Mouse (Mus musculus): Measurements from ENCODE around the gene Cd200r4. TPM values are rescaled to one million over a fixed set of nuclear protein-coding genes. Genes with fewer than 3 reads are reported as not detected.
"Not testable (repeated sequence)": the region's sequence is repeated elsewhere in the genome, so short reads cannot be mapped to it uniquely, and the experiment has no call there.

The Cd200r4 gene
- total RNA-seq (2021), result not detected
- long read RNA-seq, experiment 1, result 0 reads
- long read RNA-seq, experiment 2, result 0 reads

GRCm38 (mm10) chr16:44811544-44811943 lies at the start of gene Cd200r4:
Cd200r4 (plus strand) TSS chr16:44811733.
- no peak for DNase-seq
- intact Hi-C loops (cut with DNase I), result loop anchor here (5.0 kb wide), 1 partner anchor 56 kb away; the partner anchor contains the start of gene Cd200r2

GRCm38 (mm10) chr16:44761811-44762210 lies 49.7 kb upstream of the Cd200r4 start:
- DNase-seq, result no peak
- intact Hi-C loops (cut with DNase I), result no loop called here

GRCm38 (mm10) chr16:44765555-44766319 lies 45.8 kb upstream of the Cd200r4 start, which contains the start of gene Cd200r1:
Cd200r1 (plus strand) TSS chr16:44765736.
- DNase-seq, result no peak
- intact Hi-C loops (cut with DNase I), result no loop called here

- intact Hi-C loops (cut with DNase I), result no loop called here
- no peak for DNase-seq
These were observed 45.1 kb upstream of the Cd200r4 start for GRCm38 (mm10) chr16:44766320-44766892.

- no peak for DNase-seq
- intact Hi-C loops (cut with DNase I), result no loop called here
These were observed 44.0 kb upstream of the Cd200r4 start for GRCm38 (mm10) chr16:44767506-44767905.

- DNase-seq, result no peak
- intact Hi-C loops (cut with DNase I), result loop anchor here (1.0 kb wide), 1 partner anchor 320 kb away; no protein-coding TSS in a partner anchor
These were observed 43.6 kb upstream of the Cd200r4 start for GRCm38 (mm10) chr16:44767967-44768366.

- intact Hi-C loops (cut with DNase I), result no loop called here
- DNase-seq, result no peak
These were observed 39.0 kb upstream of the Cd200r4 start for GRCm38 (mm10) chr16:44772577-44772976.

GRCm38 (mm10) chr16:44773673-44774072 lies 37.9 kb upstream of the Cd200r4 start:
- no peak for DNase-seq
- intact Hi-C loops (cut with DNase I), result no loop called here

GRCm38 (mm10) chr16:44774201-44774600 lies 37.3 kb upstream of the Cd200r4 start:
- no peak for DNase-seq
- intact Hi-C loops (cut with DNase I), result no loop called here

GRCm38 (mm10) chr16:44778538-44779147 lies 32.9 kb upstream of the Cd200r4 start:
- intact Hi-C loops (cut with DNase I), result no loop called here
- DNase-seq, result no peak

GRCm38 (mm10) chr16:44779494-44779893 lies 32.0 kb upstream of the Cd200r4 start:
- intact Hi-C loops (cut with DNase I), result no loop called here
- DNase-seq, result no peak

GRCm38 (mm10) chr16:44780751-44781150 lies 30.8 kb upstream of the Cd200r4 start:
- intact Hi-C loops (cut with DNase I), result no loop called here
- no peak for DNase-seq

- intact Hi-C loops (cut with DNase I), result no loop called here
- DNase-seq, result no peak
These were observed 24.6 kb upstream of the Cd200r4 start for GRCm38 (mm10) chr16:44786934-44787333.

- intact Hi-C loops (cut with DNase I), result no loop called here
- DNase-seq, result no peak
These were observed 17.1 kb upstream of the Cd200r4 start for GRCm38 (mm10) chr16:44794416-44794815.

GRCm38 (mm10) chr16:44805976-44806375 lies 5.6 kb upstream of the Cd200r4 start:
- intact Hi-C loops (cut with DNase I), result no loop called here
- no peak for DNase-seq

- DNase-seq, result not testable (repeated sequence)
- intact Hi-C loops (cut with DNase I), result loop anchor here (5.0 kb wide), 1 partner anchor 57 kb away; the partner anchor contains the start of gene Cd200r2
These were observed 1.3 kb upstream of the Cd200r4 start for GRCm38 (mm10) chr16:44810223-44810622.

- no peak for DNase-seq
- intact Hi-C loops (cut with DNase I), result loop anchor here (5.0 kb wide), 1 partner anchor 55 kb away; the partner anchor contains the start of gene Cd200r2
These were observed 1.0 kb downstream of the Cd200r4 start for GRCm38 (mm10) chr16:44812468-44813065.

- DNase-seq, result no peak
- intact Hi-C loops (cut with DNase I), result no loop called here
These were observed 6.5 kb downstream of the Cd200r4 start for GRCm38 (mm10) chr16:44818010-44818409.

- DNase-seq, result no peak
- intact Hi-C loops (cut with DNase I), result no loop called here
These were observed 9.0 kb downstream of the Cd200r4 start for GRCm38 (mm10) chr16:44820545-44820944.

- intact Hi-C loops (cut with DNase I), result no loop called here
- no peak for DNase-seq
These were observed 20.8 kb downstream of the Cd200r4 start for GRCm38 (mm10) chr16:44832286-44832685.

GRCm38 (mm10) chr16:44833189-44833588 lies 21.7 kb downstream of the Cd200r4 start:
- DNase-seq; intact Hi-C loops (cut with DNase I): not testable (repeated sequence)

Data from gastrocnemius, postnatal 36 days (tissue).